Mouse (Mus musculus) neural tube, embryonic 12.5 days (tissue): Measurements from ENCODE around the gene Kat6b. TPM values are rescaled to one million over a fixed set of nuclear protein-coding genes. Genes with fewer than 3 reads are reported as not detected.

Source experiments
- ATAC-seq: fragments of 200-750 bp; cut with Nextera tagmentation; 2 replicates; pipeline ENCODE4 v1.8.0; 2017; ENCODE audit warnings: low read depth, mild to moderate bottlenecking, moderate TSS enrichment, moderate library complexity; ENCODE audit not compliant: low FRiP score
- H3K27ac ChIP-seq: fragments of 300-500 bp; sonication (generic); 2 replicates; pipeline ENCODE4 v1.5.1; 2016
- H3K27me3 ChIP-seq: fragments of 300-500 bp; sonication (generic); replicated peaks from 2 replicates; pipeline ENCODE4 v1.6.1; 2016; ENCODE audit warnings: mild to moderate bottlenecking
- H3K36me3 ChIP-seq: fragments of 300-500 bp; sonication (generic); 2 replicates; pipeline ENCODE4 v1.6.1; 2016; ENCODE audit warnings: mild to moderate bottlenecking
- H3K4me1 ChIP-seq: fragments of 300-500 bp; sonication (generic); 2 replicates; pipeline ENCODE4 v1.6.1; 2016
- H3K4me2 ChIP-seq: fragments of 300-500 bp; sonication (generic); replicated peaks from 2 replicates; pipeline ENCODE4 v1.6.1; 2016; ENCODE audit warnings: mild to moderate bottlenecking
- H3K4me3 ChIP-seq: fragments of 300-500 bp; sonication (generic); 2 replicates; pipeline ENCODE4 v1.5.1; 2016
- H3K9ac ChIP-seq: fragments of 300-500 bp; sonication (generic); 2 replicates; pipeline ENCODE4 v1.6.1; 2016; ENCODE audit warnings: mild to moderate bottlenecking
- H3K9me3 ChIP-seq: fragments of 300-500 bp; sonication (generic); 2 replicates; pipeline ENCODE4 v1.6.1; 2016; ENCODE audit warnings: mild to moderate bottlenecking
- WGBS: fragments of 180-500 bp; shearing (Covaris S2); methylation state at CpG from one replicate; pipeline ENCODE4 v1.1.7; 2016; 5-methylcytosine and 5-hydroxymethylcytosine counted together
- polyA plus RNA-seq: library from polyadenylated mRNA; unstranded; fragments of >200 nt; fragmentation: Nextera tagmentation; extraction: Ambion mirVana; gene quantifications from 2 replicates; pipeline ENCODE4 v1.2.1, GENCODE M21; 2016

Kat6b gene
- polyA plus RNA-seq, 1 experiment from 2014 or later, result 20.0 TPM

GRCm38 (mm10) chr14:21536485-21537181 lies 55.4 kb downstream of the Kat6b start:
- no peak overlapping the region for H3K4me3 ChIP-seq
- no peaks in the 10 kb centered on the region for H3K27me3 ChIP-seq
- no peak overlapping the region for H3K9ac ChIP-seq
- 89% methylated on average over 11 of the region's 11 CpGs for WGBS
- H3K9me3 ChIP-seq, result no peaks in the 10 kb centered on the region
- peaks cover 24% of the 10 kb centered on the region for H3K4me1 ChIP-seq
- 0 out of 2 replicates have a peak, but pooled peaks cover 2% of the 10 kb centered on the region for H3K36me3 ChIP-seq
- no peak overlapping the region for H3K27ac ChIP-seq
- H3K4me2 ChIP-seq, result no peak overlapping the region
- ATAC-seq, result no peak

- Histone ChIP-seq H3K4me2 (no peak overlapping the region), H3K36me3 (peaks cover 6% of the 10 kb centered on the region; the same call in 1 of the 2 replicates), H3K27ac (no peak overlapping the region), H3K9me3 (no peaks in the 10 kb centered on the region), H3K4me3 (no peak overlapping the region), H3K4me1 (peaks cover 20% of the 10 kb centered on the region), H3K9ac (no peak overlapping the region), H3K27me3 (no peaks in the 10 kb centered on the region)
- WGBS, result 87% methylated on average over 3 of the region's 3 CpGs
- ATAC-seq, result no peak
Measured at GRCm38 (mm10) chr14:21537838-21538237, 56.6 kb downstream of the Kat6b start.

- Histone ChIP-seq H3K4me1 (peaks cover 4% of the 10 kb centered on the region), H3K9ac (no peak overlapping the region), H3K27ac (no peak overlapping the region), H3K9me3 (no peaks in the 10 kb centered on the region), H3K27me3 (no peaks in the 10 kb centered on the region), H3K4me2 (no peak overlapping the region), H3K4me3 (no peak overlapping the region), H3K36me3 (peaks cover 6% of the 10 kb centered on the region; the same call in 1 of the 2 replicates)
- no peak for ATAC-seq
- 93% methylated on average over 3 of the region's 3 CpGs for WGBS
Measured at GRCm38 (mm10) chr14:21539731-21540130, 58.5 kb downstream of the Kat6b start.

- H3K9me3 ChIP-seq, result no peaks in the 10 kb centered on the region
- no peak overlapping the region for H3K9ac ChIP-seq
- no peak for ATAC-seq
- no peak overlapping the region for H3K4me3 ChIP-seq
- no peak overlapping the region for H3K27ac ChIP-seq
- H3K4me1 ChIP-seq, result peaks cover 4% of the 10 kb centered on the region
- 67% methylated on average over 3 of the region's 3 CpGs for WGBS
- H3K36me3 ChIP-seq, result peaks cover 6% of the 10 kb centered on the region; the same call in 1 of the 2 replicates
- no peaks in the 10 kb centered on the region for H3K27me3 ChIP-seq
- H3K4me2 ChIP-seq, result no peak overlapping the region
Measured at GRCm38 (mm10) chr14:21540361-21540760, 59.1 kb downstream of the Kat6b start.

DNA sequence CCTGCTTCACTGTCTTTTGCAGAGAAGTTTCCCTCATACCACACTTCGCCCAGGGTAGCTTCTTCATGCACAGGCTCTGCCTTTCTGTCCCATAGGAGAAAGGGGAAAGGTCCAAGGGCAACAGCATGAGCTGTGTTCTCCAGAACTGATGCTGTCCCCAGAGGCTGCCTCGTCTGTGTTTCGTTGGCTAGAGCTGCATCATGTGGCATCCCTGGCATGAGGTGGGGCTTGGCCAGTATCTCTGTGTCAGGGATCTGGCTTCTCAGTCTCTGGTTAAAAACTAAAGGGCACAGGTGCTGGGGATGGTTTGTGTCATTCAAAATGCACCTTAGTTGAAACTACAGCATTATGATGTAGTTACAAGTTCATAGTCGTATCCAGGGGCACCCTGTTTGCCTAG lies 64.3 kb downstream of the Kat6b start:
- Histone ChIP-seq H3K27me3 (no peaks in the 10 kb centered on the region), H3K9ac (no peak overlapping the region), H3K36me3 (peaks cover 6% of the 10 kb centered on the region; the same call in 1 of the 2 replicates), H3K4me1 (peaks cover 28% of the 10 kb centered on the region), H3K27ac (no peak overlapping the region), H3K4me2 (no peak overlapping the region), H3K4me3 (no peak overlapping the region), H3K9me3 (no peaks in the 10 kb centered on the region)
- no peak for ATAC-seq
- 81% methylated on average over 4 of the region's 4 CpGs for WGBS

GRCm38 (mm10) chr14:21546351-21546750 lies 65.1 kb downstream of the Kat6b start:
- Histone ChIP-seq H3K4me1 (peaks cover 28% of the 10 kb centered on the region), H3K9me3 (no peaks in the 10 kb centered on the region), H3K36me3 (peaks cover 5% of the 10 kb centered on the region; the same call in 1 of the 2 replicates), H3K4me2 (no peak overlapping the region), H3K27me3 (no peaks in the 10 kb centered on the region), H3K9ac (no peak overlapping the region), H3K4me3 (no peak overlapping the region), H3K27ac (no peak overlapping the region)
- WGBS, result 57% methylated on average over 3 of the region's 3 CpGs
- no peak for ATAC-seq

DNA sequence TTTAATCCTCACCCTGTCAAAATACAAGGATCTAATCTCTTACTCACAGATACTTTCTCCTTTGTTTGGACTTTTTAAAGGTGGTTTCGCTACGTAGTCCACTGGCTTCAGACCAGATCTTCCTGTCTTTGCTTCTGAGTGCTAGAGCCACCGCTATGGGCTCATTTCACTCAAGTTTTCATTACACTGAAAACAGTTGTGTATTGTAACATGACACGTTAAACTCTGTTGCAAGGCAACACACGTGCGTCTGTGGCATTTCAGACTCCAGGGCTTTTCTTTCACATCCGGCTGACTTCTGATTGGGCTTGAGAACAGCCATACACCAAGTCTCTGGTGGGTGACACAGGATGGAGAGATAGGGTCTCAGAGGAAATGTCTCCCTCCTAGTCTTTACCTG lies 66.1 kb downstream of the Kat6b start:
- H3K27ac ChIP-seq, result no peak overlapping the region

DNA sequence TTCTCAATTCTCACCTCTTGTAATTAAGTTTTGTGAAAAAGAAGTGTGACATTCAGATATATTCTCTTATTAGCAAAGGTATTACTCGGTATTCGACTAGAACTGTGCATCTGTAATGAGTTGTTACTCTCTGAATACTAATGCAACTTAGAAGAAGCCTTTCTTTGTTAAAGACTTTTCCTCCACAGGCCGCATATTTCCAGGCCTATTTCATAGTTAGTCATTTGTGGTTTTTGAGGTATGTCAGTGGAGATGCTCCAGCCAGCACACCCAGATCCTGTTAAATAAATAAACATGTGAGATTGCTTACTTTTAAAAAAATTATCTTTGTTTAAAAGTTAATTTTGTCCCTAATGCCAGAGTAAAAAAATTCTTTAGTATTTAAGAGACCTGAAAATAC lies 66.7 kb downstream of the Kat6b start:
- no peaks in the 10 kb centered on the region for H3K36me3 ChIP-seq
- no peak overlapping the region for H3K9ac ChIP-seq
- H3K4me2 ChIP-seq, result no peak overlapping the region
- no peak overlapping the region for H3K4me3 ChIP-seq
- 51% methylated on average over 3 of the region's 3 CpGs for WGBS
- peaks cover 29% of the 10 kb centered on the region for H3K4me1 ChIP-seq
- no peak for ATAC-seq
- H3K27me3 ChIP-seq, result no peaks in the 10 kb centered on the region
- no peak overlapping the region for H3K27ac ChIP-seq
- H3K9me3 ChIP-seq, result no peaks in the 10 kb centered on the region

More for the DNA sequence above, 66.1 kb downstream of the Kat6b start:
- H3K27me3 ChIP-seq, result no peaks in the 10 kb centered on the region
- H3K36me3 ChIP-seq, result peaks cover 2% of the 10 kb centered on the region; the same call in 1 of the 2 replicates
- no peak for ATAC-seq
- no peaks in the 10 kb centered on the region for H3K9me3 ChIP-seq
- 64% methylated on average over 7 of the region's 7 CpGs for WGBS
- no peak overlapping the region for H3K4me3 ChIP-seq
- no peak overlapping the region for H3K9ac ChIP-seq
- peaks cover 28% of the 10 kb centered on the region for H3K4me1 ChIP-seq
- H3K4me2 ChIP-seq, result no peak overlapping the region

DNA sequence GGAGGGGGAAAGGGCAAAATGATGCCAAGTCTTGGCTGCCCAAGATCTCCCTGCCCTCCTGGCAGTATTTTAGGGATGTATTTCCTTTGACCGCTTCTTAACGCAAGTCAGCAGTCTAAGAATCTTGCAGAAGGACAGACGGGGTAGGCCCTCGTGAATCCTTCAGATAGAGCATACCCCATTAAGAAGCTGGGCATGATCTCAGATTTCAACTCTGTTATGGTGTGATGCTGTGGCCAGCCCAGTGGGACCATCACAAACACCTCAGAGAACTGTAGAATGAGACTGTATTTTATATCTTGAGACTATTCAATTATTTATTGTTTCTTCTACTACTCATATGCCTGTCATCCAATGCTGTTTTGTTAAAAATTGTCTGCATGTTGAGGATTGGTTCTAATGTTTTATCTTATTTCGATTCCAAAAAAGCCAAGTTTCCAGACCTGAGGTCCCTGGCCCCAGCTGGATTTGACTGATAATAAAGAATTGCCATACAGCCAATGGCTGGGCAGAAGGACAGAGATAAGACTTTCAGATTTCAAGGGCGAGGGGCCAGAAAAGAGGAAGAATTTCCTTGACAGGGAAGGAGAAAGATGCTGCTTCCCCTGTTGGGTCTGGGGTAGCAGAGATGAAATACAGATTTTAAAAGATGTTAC lies 67.8 kb downstream of the Kat6b start:
- H3K4me1 ChIP-seq, result peaks cover 34% of the 10 kb centered on the region
- H3K9ac ChIP-seq, result no peak overlapping the region
- H3K9me3 ChIP-seq, result no peaks in the 10 kb centered on the region
- H3K27ac ChIP-seq, result no peak overlapping the region
- H3K4me2 ChIP-seq, result no peak overlapping the region
- 80% methylated on average over 6 of the region's 6 CpGs for WGBS
- H3K36me3 ChIP-seq, result no peaks in the 10 kb centered on the region
- H3K4me3 ChIP-seq, result no peak overlapping the region
- no peak for ATAC-seq
- H3K27me3 ChIP-seq, result no peaks in the 10 kb centered on the region

DNA sequence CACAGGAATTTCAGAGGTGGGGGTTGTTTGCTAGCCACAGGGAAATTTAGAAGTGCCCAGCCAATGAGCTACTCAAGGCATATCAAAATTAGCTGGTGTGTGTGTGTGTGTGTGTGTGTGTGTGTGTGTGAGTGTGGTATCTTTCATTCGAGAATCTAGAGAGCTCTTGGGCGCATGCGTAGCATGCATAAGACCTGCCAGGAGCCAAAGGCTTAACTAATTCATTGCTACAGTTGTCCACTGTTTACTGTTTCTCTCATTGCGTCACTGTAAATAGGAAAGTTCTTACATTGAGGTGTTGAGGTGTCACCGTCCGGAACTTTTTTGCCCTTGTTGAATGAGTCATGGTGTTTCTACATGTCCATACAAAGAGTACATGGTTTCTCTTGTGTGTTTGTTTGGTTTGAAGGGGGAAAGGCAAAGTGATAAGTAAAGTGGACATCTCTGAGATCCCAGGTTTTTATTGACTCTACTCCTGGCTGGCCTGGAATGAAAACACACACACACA lies 68.4 kb downstream of the Kat6b start:
- ATAC-seq, result no peak
- Histone ChIP-seq H3K9ac (no peak overlapping the region), H3K27me3 (no peaks in the 10 kb centered on the region), H3K9me3 (no peaks in the 10 kb centered on the region), H3K36me3 (no peaks in the 10 kb centered on the region), H3K4me3 (no peak overlapping the region), H3K4me2 (no peak overlapping the region), H3K27ac (no peak overlapping the region), H3K4me1 (peaks cover 34% of the 10 kb centered on the region)
- 89% methylated on average over 6 of the region's 6 CpGs for WGBS

GRCm38 (mm10) chr14:21550576-21550975 lies 69.3 kb downstream of the Kat6b start:
- Histone ChIP-seq H3K9me3 (no peaks in the 10 kb centered on the region), H3K4me1 (peaks cover 28% of the 10 kb centered on the region), H3K4me3 (no peak overlapping the region), H3K4me2 (no peak overlapping the region), H3K36me3 (no peaks in the 10 kb centered on the region), H3K27me3 (no peaks in the 10 kb centered on the region), H3K27ac (no peak overlapping the region), H3K9ac (no peak overlapping the region)
- 85% methylated on average over 7 of the region's 7 CpGs for WGBS
- ATAC-seq, result no peak

- Histone ChIP-seq H3K9ac (no peak overlapping the region), H3K4me3 (no peak overlapping the region), H3K4me1 (peaks cover 20% of the 10 kb centered on the region), H3K4me2 (no peak overlapping the region), H3K27me3 (no peaks in the 10 kb centered on the region), H3K9me3 (no peaks in the 10 kb centered on the region), H3K27ac (no peak overlapping the region), H3K36me3 (no peaks in the 10 kb centered on the region)
- ATAC-seq, result no peak
- WGBS, result 89% methylated on average over 7 of the region's 7 CpGs
Measured at GRCm38 (mm10) chr14:21551655-21552054, 70.4 kb downstream of the Kat6b start.
